Mouse (Mus musculus) heart, postnatal 25 days (tissue): ENCODE results near the gene Acsbg1. TPM values are rescaled to one million over a fixed set of nuclear protein-coding genes. Genes with fewer than 3 reads are reported as not detected.

ENCODE experiments used
- DNase-seq: peaks from one replicate; pipeline ENCODE4 v3.0.0; 2022; ENCODE audit warnings: low spot score
- intact Hi-C: fragments of 180-260 bp; cut with DNase I; formaldehyde crosslinking; loops from one replicate; pipeline ENCODE4 v1.15.1; 2025
- total RNA-seq, 2 experiments: library from RNA; stranded (reverse); gene quantifications; 2 replicates each; pipeline ENCODE4 v1.2.3; 2021

The Acsbg1 gene
- total RNA-seq, 2 experiments from 2014 or later: 0.10 to 0.28 TPM

GRCm38 (mm10) chr9:54673887-54674286 is 12.2 kb upstream of the Acsbg1 start:
- DNase-seq: no peak
- intact Hi-C loops: no loop called here

- intact Hi-C loops: no loop called here
- no peak for DNase-seq
Observed at GRCm38 (mm10) chr9:54671962-54672361, 10.3 kb upstream of the Acsbg1 start.

GRCm38 (mm10) chr9:54668455-54668854 is 6.8 kb upstream of the Acsbg1 start:
- intact Hi-C loops: no loop called here
- DNase-seq: no peak

GRCm38 (mm10) chr9:54666116-54666515 is 4.4 kb upstream of the Acsbg1 start:
- intact Hi-C loops: no loop called here
- no peak for DNase-seq

GRCm38 (mm10) chr9:54664358-54664757 is 2.7 kb upstream of the Acsbg1 start:
- intact Hi-C loops: no loop called here
- DNase-seq: no peak

- intact Hi-C loops: no loop called here
- no peak for DNase-seq
Observed at GRCm38 (mm10) chr9:54658773-54659172, 2.9 kb downstream of the Acsbg1 start.

- DNase-seq: no peak
- intact Hi-C loops: no loop called here
Observed at GRCm38 (mm10) chr9:54656402-54656801, 5.3 kb downstream of the Acsbg1 start.

- intact Hi-C loops: no loop called here
- no peak for DNase-seq
Observed at GRCm38 (mm10) chr9:54655846-54656245, 5.8 kb downstream of the Acsbg1 start.

- intact Hi-C loops: no loop called here
Observed at GRCm38 (mm10) chr9:54652778-54653177, 8.9 kb downstream of the Acsbg1 start.

GRCm38 (mm10) chr9:54649360-54649759 is 12.3 kb downstream of the Acsbg1 start:
- intact Hi-C loops: no loop called here
- no peak for DNase-seq

More at GRCm38 (mm10) chr9:54652778-54653177, 8.9 kb downstream of the Acsbg1 start:
- no peak for DNase-seq

- intact Hi-C loops: no loop called here
- no peak for DNase-seq
Observed at GRCm38 (mm10) chr9:54647456-54647855, 14.2 kb downstream of the Acsbg1 start.

GRCm38 (mm10) chr9:54646252-54646651 is 15.4 kb downstream of the Acsbg1 start:
- intact Hi-C loops: no loop called here
- no peak for DNase-seq

GRCm38 (mm10) chr9:54645530-54645929 is 16.1 kb downstream of the Acsbg1 start:
- intact Hi-C loops: no loop called here
- no peak for DNase-seq

- intact Hi-C loops: no loop called here
Observed at GRCm38 (mm10) chr9:54643179-54643578, 18.5 kb downstream of the Acsbg1 start.

GRCm38 (mm10) chr9:54642556-54642955 is 19.1 kb downstream of the Acsbg1 start:
- intact Hi-C loops: no loop called here
- no peak for DNase-seq

More at GRCm38 (mm10) chr9:54643179-54643578, 18.5 kb downstream of the Acsbg1 start:
- DNase-seq: no peak

- intact Hi-C loops: no loop called here
- DNase-seq: no peak
Observed at GRCm38 (mm10) chr9:54642149-54642548, 19.5 kb downstream of the Acsbg1 start.

GRCm38 (mm10) chr9:54641548-54641947 is 20.1 kb downstream of the Acsbg1 start:
- DNase-seq: no peak
- intact Hi-C loops: no loop called here

GRCm38 (mm10) chr9:54639192-54639591 is 22.5 kb downstream of the Acsbg1 start:
- no peak for DNase-seq
- intact Hi-C loops: no loop called here

GRCm38 (mm10) chr9:54637510-54638314 is 24.0 kb downstream of the Acsbg1 start:
- DNase-seq: no peak
- intact Hi-C loops: no loop called here

- intact Hi-C loops: no loop called here
- no peak for DNase-seq
Observed at GRCm38 (mm10) chr9:54633401-54633800, 28.3 kb downstream of the Acsbg1 start.

GRCm38 (mm10) chr9:54630905-54631304 is 30.8 kb downstream of the Acsbg1 start:
- intact Hi-C loops: no loop called here
- no peak for DNase-seq
